In the genomic region with DNA sequence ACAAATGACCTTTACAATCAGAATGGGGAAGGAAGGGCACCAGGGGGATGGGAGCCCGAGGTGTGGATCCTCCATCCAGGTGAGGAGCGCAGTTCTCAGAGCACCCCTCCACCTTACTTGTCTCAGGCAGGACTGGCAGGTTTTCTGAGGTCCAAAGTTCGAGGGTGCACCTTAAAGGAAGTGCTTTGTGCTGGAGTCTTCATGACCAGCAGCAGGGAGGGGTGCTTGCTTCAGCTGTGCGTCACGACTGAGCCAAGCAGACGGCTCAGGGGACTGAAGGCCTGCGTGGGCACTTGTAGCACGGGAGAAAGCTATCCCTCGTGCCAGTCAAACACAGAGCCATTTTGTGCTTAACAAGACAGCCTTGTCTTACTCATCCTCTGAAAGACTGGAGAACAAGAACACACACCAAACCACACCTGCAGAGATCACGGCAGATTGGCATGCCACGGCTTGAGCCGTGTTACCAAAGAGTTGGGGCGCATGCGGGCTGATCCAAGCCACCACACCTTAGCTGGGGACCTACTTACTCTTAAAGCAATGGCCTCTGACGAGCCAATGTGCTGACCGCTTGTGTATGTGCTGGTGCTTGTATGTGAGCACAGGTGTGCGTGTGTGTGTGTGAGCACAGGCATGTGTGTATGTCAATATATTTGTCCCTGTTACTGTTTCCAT, we compare ENCODE assay signal across 24 mouse cellular contexts. TPM values are rescaled to one million over a fixed set of nuclear protein-coding genes. Genes with fewer than 3 reads are reported as not detected.
DNase-seq lines count a peak whose midpoint lies in the region; ATAC-seq and TF ChIP-seq lines count a peak whose summit lies in the region.
"Had no signal": no experiment of that assay in that cellular context is flagged by ENCODE, and none has a peak within 500 bp of the region (broad histone marks: within the 10 kb centered on the region; RNA-seq: fewer than 3 reads in every experiment).

No protein-coding gene starts in this region.

- H3K9ac ChIP-seq in embryonic facial prominence, embryonic 15.5 days = no peak overlapping the region
- no peak overlapping the region for H3K9ac ChIP-seq in intestine, embryonic 14.5 days (ENCODE audit: low read length)
- no peak overlapping the region for H3K9ac ChIP-seq in stomach, embryonic 14.5 days (replicated peaks; ENCODE audit: low read depth, low read length)
- H3K9ac ChIP-seq: heart, embryonic 15.5 days; limb, embryonic 13.5 days; liver, embryonic 12.5 days; neural tube, embryonic 15.5 days had no signal

- peak overlapping the region; percentile 44; the same call in 1 of the 2 replicates for H3K27ac ChIP-seq in embryonic facial prominence, embryonic 15.5 days (replicated peaks)
- no peak overlapping the region for H3K27ac ChIP-seq in embryonic facial prominence, embryonic 10.5 days (replicated peaks)
- H3K27ac ChIP-seq in layer of hippocampus, adult 2 months = 0 out of 2 replicates have a peak overlapping the region, but pooled peaks have one; percentile 8
- peak overlapping the region; percentile 65 for H3K27ac ChIP-seq in intestine, embryonic 14.5 days (ENCODE audit: low read depth)
- peak overlapping the region; percentile 21; the same call in 1 of the 2 replicates for H3K27ac ChIP-seq in stomach, embryonic 14.5 days (ENCODE audit: low read length)
- H3K27ac ChIP-seq: forebrain, embryonic 10.5 days; heart, adult 2 months; heart, embryonic 15.5 days; limb, embryonic 13.5 days; liver, embryonic 12.5 days; midbrain, embryonic 10.5 days; neural tube, embryonic 15.5 days had no signal

- H3K4me3 ChIP-seq in embryonic facial prominence, embryonic 15.5 days (replicated peaks) = no peak overlapping the region
- H3K4me3 ChIP-seq in embryonic facial prominence, embryonic 10.5 days = no peak overlapping the region
- no peak overlapping the region for H3K4me3 ChIP-seq in layer of hippocampus, adult 2 months
- H3K4me3 ChIP-seq in intestine, embryonic 14.5 days (ENCODE audit: low read depth, low read length) = no peak overlapping the region
- no peak overlapping the region for H3K4me3 ChIP-seq in stomach, embryonic 14.5 days (ENCODE audit: low read depth, low read length)
- H3K4me3 ChIP-seq: forebrain, embryonic 10.5 days; heart, adult 2 months; heart, embryonic 15.5 days; limb, embryonic 13.5 days; liver, embryonic 12.5 days; midbrain, embryonic 10.5 days; neural tube, embryonic 15.5 days had no signal

- H3K9me3 ChIP-seq in embryonic facial prominence, embryonic 15.5 days (replicated peaks) = no peaks in the 10 kb centered on the region
- no peaks in the 10 kb centered on the region for H3K9me3 ChIP-seq in embryonic facial prominence, embryonic 10.5 days
- no peaks in the 10 kb centered on the region for H3K9me3 ChIP-seq in intestine, embryonic 14.5 days (ENCODE audit: control insufficient read depth, low read length)
- no peaks in the 10 kb centered on the region for H3K9me3 ChIP-seq in stomach, embryonic 14.5 days (ENCODE audit: control insufficient read depth, low read depth, low read length)
- H3K9me3 ChIP-seq: forebrain, embryonic 10.5 days; heart, embryonic 15.5 days; liver, embryonic 12.5 days; midbrain, embryonic 10.5 days; neural tube, embryonic 15.5 days had no signal

- peaks cover 20% of the 10 kb centered on the region for H3K36me3 ChIP-seq in embryonic facial prominence, embryonic 15.5 days
- H3K36me3 ChIP-seq in embryonic facial prominence, embryonic 10.5 days (replicated peaks) = peaks cover 77% of the 10 kb centered on the region
- H3K36me3 ChIP-seq in intestine, embryonic 14.5 days (ENCODE audit: control insufficient read depth, insufficient read depth, low read length) = peaks cover 66% of the 10 kb centered on the region
- peaks cover 25% of the 10 kb centered on the region for H3K36me3 ChIP-seq in stomach, embryonic 14.5 days (ENCODE audit: control insufficient read depth, insufficient read depth, low read length)

- no peak overlapping the region for H3K4me2 ChIP-seq in embryonic facial prominence, embryonic 15.5 days (replicated peaks)
- H3K4me2 ChIP-seq in intestine, embryonic 14.5 days (ENCODE audit: low read length) = no peak overlapping the region
- no peak overlapping the region for H3K4me2 ChIP-seq in stomach, embryonic 14.5 days (replicated peaks; ENCODE audit: low read depth, low read length)
- H3K4me2 ChIP-seq: heart, embryonic 15.5 days; limb, embryonic 13.5 days; liver, embryonic 12.5 days; neural tube, embryonic 15.5 days had no signal

- H3K4me1 ChIP-seq in embryonic facial prominence, embryonic 15.5 days = peaks cover 36% of the 10 kb centered on the region
- H3K4me1 ChIP-seq in embryonic facial prominence, embryonic 10.5 days = peaks cover 50% of the 10 kb centered on the region
- H3K4me1 ChIP-seq in intestine, embryonic 14.5 days (replicated peaks; ENCODE audit: control insufficient read depth, insufficient read depth, low read length) = peaks cover 50% of the 10 kb centered on the region
- H3K4me1 ChIP-seq in stomach, embryonic 14.5 days (ENCODE audit: control insufficient read depth, insufficient read depth, low read length) = peaks cover 23% of the 10 kb centered on the region

- TF ChIP-seq CTCF in layer of hippocampus, adult 2 months (conservative IDR thresholded peaks at IDR 0.05) = no peak

- 78% methylated on average over 17 of the region's 17 CpGs for WGBS in embryonic facial prominence, embryonic 15.5 days
- 92% methylated on average over 17 of the region's 17 CpGs for WGBS in embryonic facial prominence, embryonic 10.5 days
- 82% methylated on average over 17 of the region's 17 CpGs for WGBS in intestine, embryonic 14.5 days
- WGBS in stomach, embryonic 14.5 days = 87% methylated on average over 17 of the region's 17 CpGs

- ATAC-seq in embryonic facial prominence, embryonic 15.5 days (ENCODE audit: insufficient number of reproducible peaks, low FRiP score, low TSS enrichment, low read depth) = no peak
- ATAC-seq in intestine, embryonic 14.5 days (replicated peaks; ENCODE audit: low FRiP score, low TSS enrichment, low read depth) = peak; percentile 85
- ATAC-seq in stomach, embryonic 14.5 days (ENCODE audit: insufficient number of reproducible peaks, insufficient read depth, low FRiP score, low read depth) = 0 out of 2 replicates have a peak, but pooled peaks have one; percentile 35
- ATAC-seq: liver, embryonic 12.5 days had no signal

- no peak for DNase-seq in embryonic facial prominence, embryonic 10.5 days (ENCODE audit: low spot score)
- DNase-seq in layer of hippocampus, adult 2 months (ENCODE audit: low spot score in 2 of 2) = no peak
- no peak for DNase-seq in layer of hippocampus, postnatal 14 days (ENCODE audit: low spot score in 2 of 2)
- no peak for DNase-seq in intestine, embryonic 14.5 days (ENCODE audit: low spot score)
- no peak for DNase-seq in right cerebral cortex, adult 2 months (ENCODE audit: low spot score in 2 of 2)
- DNase-seq in right cerebral cortex, postnatal 4 days = no peak
- DNase-seq: cerebellum, adult 2 months; gastrocnemius, postnatal 25 days; heart, adult 2 months; kidney, adult 9 months; kidney, postnatal 25 days; lung, adult 18-20 months; lung, postnatal 10 days; right cerebral cortex, adult 18-20 months; spleen, adult 18-20 months; thymus, adult 2 months had no signal

- H3K27me3 ChIP-seq in embryonic facial prominence, embryonic 15.5 days = no peaks in the 10 kb centered on the region
- H3K27me3 ChIP-seq in embryonic facial prominence, embryonic 10.5 days (replicated peaks; ENCODE audit: low read depth, poor library complexity, severe bottlenecking) = no peaks in the 10 kb centered on the region
- no peaks in the 10 kb centered on the region for H3K27me3 ChIP-seq in intestine, embryonic 14.5 days (replicated peaks; ENCODE audit: control insufficient read depth, insufficient read depth, low read length)
- no peaks in the 10 kb centered on the region for H3K27me3 ChIP-seq in stomach, embryonic 14.5 days (ENCODE audit: control insufficient read depth, insufficient read depth, low read length)
- H3K27me3 ChIP-seq: heart, embryonic 15.5 days; limb, embryonic 13.5 days; liver, embryonic 12.5 days; neural tube, embryonic 15.5 days had no signal

RNA-seq across cellular contexts. Expression of a gene that starts 29.5 kb away (rescaled TPM):
- polyA plus RNA-seq in embryonic facial prominence, embryonic 15.5 days (2015; fragmentation: Nextera tagmentation; extraction: Ambion mirVana) = 99.0 and 101 TPM in 2 replicates
- polyA plus RNA-seq in embryonic facial prominence, embryonic 10.5 days (2016; fragmentation: Nextera tagmentation; extraction: Ambion mirVana) = 178 and 198 TPM in 2 replicates
- total RNA-seq in layer of hippocampus, adult 2 months (2021) = 100 to 1,000 TPM in 1 of 2 experiments, 10 to 100 TPM in 1; 95.2 to 101 TPM
- 10 to 100 TPM; 87.9 to 94.2 TPM for total RNA-seq in layer of hippocampus, postnatal 14 days (2021)
- polyA plus RNA-seq in intestine, embryonic 14.5 days (2014; fragmentation: Nextera tagmentation; extraction: Ambion mirVana) = 185 and 200 TPM in 2 replicates
- polyA plus RNA-seq in stomach, embryonic 14.5 days (2014; fragmentation: Nextera tagmentation; extraction: Ambion mirVana) = 131 and 145 TPM in 2 replicates

RNA-seq across cellular contexts. Expression of a gene that starts 46.6 kb away (rescaled TPM):
- 5.3 TPM in 2 replicates for polyA plus RNA-seq in embryonic facial prominence, embryonic 15.5 days (2015; fragmentation: Nextera tagmentation; extraction: Ambion mirVana)
- polyA plus RNA-seq in embryonic facial prominence, embryonic 10.5 days (2016; fragmentation: Nextera tagmentation; extraction: Ambion mirVana) = 0.58 and 0.83 TPM in 2 replicates
- 10 to 100 TPM; 28.3 to 28.8 TPM for total RNA-seq in layer of hippocampus, adult 2 months (2021)
- 10 to 100 TPM; 26.5 to 29.3 TPM for total RNA-seq in layer of hippocampus, postnatal 14 days (2021)
- polyA plus RNA-seq in intestine, embryonic 14.5 days (2014; fragmentation: Nextera tagmentation; extraction: Ambion mirVana) = 4.0 and 4.7 TPM in 2 replicates
- 2.9 and 4.5 TPM in 2 replicates for polyA plus RNA-seq in stomach, embryonic 14.5 days (2014; fragmentation: Nextera tagmentation; extraction: Ambion mirVana)
